ENCODE assay signal across 40 mouse cellular contexts in the genomic region with DNA sequence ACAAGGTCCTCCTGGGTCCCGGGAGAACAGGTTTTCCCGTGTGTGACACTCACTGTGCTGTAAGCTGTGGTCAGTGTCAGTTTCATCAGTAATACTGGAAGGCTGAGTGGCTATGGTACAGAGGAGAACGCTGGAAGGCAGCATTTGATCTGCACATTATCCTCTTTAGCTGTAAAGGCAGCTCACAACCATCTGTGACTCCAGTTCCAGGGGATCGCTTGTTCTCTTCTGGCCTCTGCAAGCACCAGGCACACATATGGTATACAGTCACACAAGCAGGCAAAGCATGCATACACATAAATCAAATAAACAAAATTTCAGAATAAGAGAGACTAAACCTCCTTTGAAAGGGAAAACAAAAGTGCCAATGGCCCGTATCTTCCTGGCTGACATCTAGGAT. TPM values are rescaled to one million over a fixed set of nuclear protein-coding genes. Genes with fewer than 3 reads are reported as not detected.
"Had no signal": no experiment of that assay in that cellular context is flagged by ENCODE, and none has a peak within 500 bp of the region (broad histone marks: within the 10 kb centered on the region; RNA-seq: fewer than 3 reads in every experiment).

No protein-coding gene starts in this region.

- ATAC-seq: liver, embryonic 12.5 days; liver, postnatal 0 days; lung, postnatal 0 days; midbrain, embryonic 13.5 days; midbrain, embryonic 15.5 days; midbrain, embryonic 16.5 days had no signal

- DNase-seq: left cerebral cortex, postnatal 4 days; liver; liver, embryonic 13.5 days; liver, postnatal 0 days; lung, adult 18-20 months; lung, adult 2 months; lung, embryonic 14.5 days; lung, postnatal 10 days; lung, postnatal 14 days; lung, postnatal 36 days; lung, postnatal 4 days; midbrain, embryonic 14.5 days had no signal

- H3K4me1 ChIP-seq: limb, embryonic 10.5 days; limb, embryonic 12.5 days; limb, embryonic 13.5 days; limb, embryonic 15.5 days; liver, embryonic 12.5 days; liver, embryonic 13.5 days; liver, embryonic 15.5 days; lung, embryonic 15.5 days; megakaryocyte, embryonic 14.5 days; midbrain, embryonic 10.5 days; midbrain, embryonic 12.5 days; midbrain, embryonic 13.5 days; midbrain, embryonic 15.5 days; neural tube, embryonic 12.5 days had no signal

- H3K27ac ChIP-seq: limb, embryonic 10.5 days; limb, embryonic 12.5 days; limb, embryonic 13.5 days; limb, embryonic 15.5 days; liver, embryonic 12.5 days; liver, embryonic 13.5 days; liver, embryonic 14.5 days; liver, embryonic 15.5 days; lung, embryonic 15.5 days; macrophage; midbrain, embryonic 10.5 days; midbrain, embryonic 12.5 days; midbrain, embryonic 13.5 days; midbrain, embryonic 15.5 days; neural tube, embryonic 12.5 days had no signal

- H3K4me2 ChIP-seq: limb, embryonic 12.5 days; limb, embryonic 13.5 days; limb, embryonic 15.5 days; liver, embryonic 11.5 days; liver, embryonic 12.5 days; liver, embryonic 13.5 days; liver, embryonic 15.5 days; lung, embryonic 14.5 days; lung, embryonic 15.5 days; midbrain, embryonic 11.5 days; midbrain, embryonic 12.5 days; midbrain, embryonic 13.5 days; midbrain, embryonic 15.5 days; neural tube, embryonic 12.5 days had no signal

- H3K36me3 ChIP-seq: midbrain, embryonic 15.5 days had no signal

- H3K9me3 ChIP-seq: limb, embryonic 10.5 days; limb, embryonic 12.5 days; limb, embryonic 13.5 days; limb, embryonic 15.5 days; liver, embryonic 12.5 days; liver, embryonic 13.5 days; liver, embryonic 15.5 days; lung, embryonic 15.5 days; megakaryocyte, embryonic 14.5 days; midbrain, embryonic 10.5 days; midbrain, embryonic 12.5 days; midbrain, embryonic 13.5 days; midbrain, embryonic 15.5 days; neural tube, embryonic 12.5 days had no signal

- H3K9ac ChIP-seq: limb, embryonic 12.5 days; limb, embryonic 13.5 days; limb, embryonic 15.5 days; liver, embryonic 12.5 days; liver, embryonic 13.5 days; liver, embryonic 14.5 days; liver, embryonic 15.5 days; liver, postnatal 0 days; lung, embryonic 14.5 days; lung, embryonic 15.5 days; midbrain, embryonic 12.5 days; midbrain, embryonic 13.5 days; midbrain, embryonic 15.5 days; neural tube, embryonic 12.5 days had no signal

- H3K4me3 ChIP-seq: limb, embryonic 10.5 days; limb, embryonic 12.5 days; limb, embryonic 13.5 days; limb, embryonic 15.5 days; liver, embryonic 12.5 days; liver, embryonic 13.5 days; liver, embryonic 15.5 days; lung, embryonic 15.5 days; megakaryocyte, embryonic 14.5 days; midbrain, embryonic 10.5 days; midbrain, embryonic 12.5 days; midbrain, embryonic 13.5 days; midbrain, embryonic 15.5 days; myocyte; neural tube, embryonic 12.5 days had no signal

- H3K27me3 ChIP-seq: limb, embryonic 12.5 days; limb, embryonic 13.5 days; limb, embryonic 15.5 days; liver, embryonic 12.5 days; liver, embryonic 13.5 days; liver, embryonic 15.5 days; lung, embryonic 15.5 days; megakaryocyte, embryonic 14.5 days; midbrain, embryonic 12.5 days; midbrain, embryonic 13.5 days; midbrain, embryonic 15.5 days; neural tube, embryonic 12.5 days had no signal

RNA-seq across cellular contexts. Expression of gene Hcar2, which starts 56.8 kb away (rescaled TPM):
- total RNA-seq: left cerebral cortex, postnatal 10 days; left cerebral cortex, postnatal 14 days; left cerebral cortex, postnatal 25 days; left cerebral cortex, postnatal 36 days; left cerebral cortex, postnatal 4 days; megakaryocyte-erythroid progenitor cell, adult 5-6 weeks; midbrain, postnatal 0 days had no signal
- polyA plus RNA-seq: limb, embryonic 10.5 days; limb, embryonic 11.5 days; liver, embryonic 11.5 days; lung, embryonic 14.5 days; midbrain, embryonic 10.5 days; midbrain, embryonic 11.5 days; midbrain, embryonic 12.5 days; midbrain, embryonic 13.5 days; midbrain, embryonic 15.5 days; midbrain, embryonic 16.5 days; midbrain, postnatal 0 days; myocyte; neural tube, embryonic 12.5 days had no signal

RNA-seq across cellular contexts. Expression of gene Kntc1, which starts 59.0 kb away (rescaled TPM):
- total RNA-seq: monocyte, adult 5-6 weeks had no signal
